Mouse (Mus musculus): ENCODE measurements at regions not wholly inside any gene's neighbourhood (a gene's known extent, or its start where the extent isn't known, plus 50 kb on each side); places are given as distances from the start of the nearest gene placed in this dataset.

GRCm38 (mm10) chrX:99523306-99523705 is 52.2 kb upstream of the Pja1 start:
- TF ChIP-seq CTCF (IDR thresholded peaks at IDR 0.05; ENCODE audit: control insufficient read depth, insufficient read depth, low read length): no peak
- Histone ChIP-seq H3K4me3 (replicated peaks; ENCODE audit: control insufficient read depth, low read depth, low read length) (no peak overlapping the region), H3K4me1 (ENCODE audit: control insufficient read depth, insufficient read depth, low read length) (no peaks in the 10 kb centered on the region), H3K27ac (ENCODE audit: control insufficient read depth, insufficient read depth, low read depth, low read length, poor library complexity) (no peak overlapping the region)
- WGBS: 20% methylated on average over 6 of the region's 6 CpGs

DNA sequence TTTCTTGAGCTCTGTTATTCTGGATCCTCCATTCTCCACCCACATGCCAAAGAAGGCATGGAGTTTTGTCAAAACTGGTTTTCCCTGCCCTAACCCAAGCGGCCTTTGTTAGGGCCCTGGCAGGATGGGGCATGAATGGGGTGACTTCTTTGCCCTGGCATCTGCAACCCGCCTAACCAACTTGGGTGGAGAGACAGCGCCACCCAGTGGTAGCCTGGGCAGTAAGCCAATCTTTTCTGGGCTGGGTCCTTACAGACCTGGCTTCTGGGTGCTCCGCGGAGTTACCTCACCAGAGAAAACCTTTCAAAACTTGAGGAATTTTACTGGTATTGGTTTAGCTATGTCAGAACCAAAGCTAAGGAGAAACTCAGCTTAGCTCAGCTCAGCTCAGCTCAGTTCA is 51.8 kb upstream of the Pja1 start:
- H3K4me1 ChIP-seq (ENCODE audit: control insufficient read depth, insufficient read depth, low read length): no peaks in the 10 kb centered on the region
- H3K4me3 ChIP-seq (replicated peaks; ENCODE audit: control insufficient read depth, low read depth, low read length): no peak overlapping the region
- peak; percentile 68 for TF ChIP-seq CTCF (IDR thresholded peaks at IDR 0.05; ENCODE audit: control insufficient read depth, insufficient read depth, low read length)
- no peak for TF ChIP-seq POLR2A (IDR thresholded peaks at IDR 0.05; ENCODE audit: borderline replicate concordance, control insufficient read depth, low read depth, low read length)
- 14% methylated on average over 5 of the region's 5 CpGs for WGBS
- H3K27ac ChIP-seq (ENCODE audit: control insufficient read depth, insufficient read depth, low read depth, low read length, poor library complexity): no peak overlapping the region

GRCm38 (mm10) chrX:99522289-99522688 is 51.2 kb upstream of the Pja1 start:
- 76% methylated on average over 11 of the region's 11 CpGs for WGBS

DNA sequence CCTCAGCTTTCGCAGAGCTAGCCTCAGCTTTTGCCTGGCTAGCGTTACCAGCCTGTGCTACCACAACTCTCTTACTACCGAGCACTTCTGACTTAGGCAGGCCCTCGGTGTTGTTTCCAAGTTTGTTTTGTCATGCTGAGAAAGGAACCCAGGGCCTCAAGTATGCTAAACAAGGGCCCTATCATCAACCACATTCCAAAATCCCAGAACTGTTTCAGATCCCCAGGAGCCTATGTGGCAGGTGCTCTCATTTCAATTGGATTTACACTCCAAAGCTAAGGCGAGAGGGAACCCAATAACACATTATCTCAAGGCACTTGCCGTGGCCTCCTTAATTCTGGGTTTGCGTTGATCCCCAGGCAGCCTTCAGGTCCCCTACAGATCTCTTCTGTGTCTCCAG is 50.8 kb upstream of the Pja1 start:
- no peak overlapping the region for H3K27ac ChIP-seq (ENCODE audit: control insufficient read depth, insufficient read depth, low read depth, low read length, poor library complexity)

More at GRCm38 (mm10) chrX:99522289-99522688, 51.2 kb upstream of the Pja1 start:
- Histone ChIP-seq H3K27ac (ENCODE audit: control insufficient read depth, insufficient read depth, low read depth, low read length, poor library complexity) (no peak overlapping the region), H3K4me1 (ENCODE audit: control insufficient read depth, insufficient read depth, low read length) (no peaks in the 10 kb centered on the region), H3K4me3 (replicated peaks; ENCODE audit: control insufficient read depth, low read depth, low read length) (no peak overlapping the region)
- TF ChIP-seq CTCF (IDR thresholded peaks at IDR 0.05; ENCODE audit: control insufficient read depth, insufficient read depth, low read length): no peak
- no peak for TF ChIP-seq POLR2A (IDR thresholded peaks at IDR 0.05; ENCODE audit: borderline replicate concordance, control insufficient read depth, low read depth, low read length)

More for the DNA sequence above, 50.8 kb upstream of the Pja1 start:
- H3K4me3 ChIP-seq (replicated peaks; ENCODE audit: control insufficient read depth, low read depth, low read length): no peak overlapping the region
- WGBS: 78% methylated on average over 7 of the region's 7 CpGs
- H3K4me1 ChIP-seq (ENCODE audit: control insufficient read depth, insufficient read depth, low read length): no peaks in the 10 kb centered on the region
- TF ChIP-seq CTCF (IDR thresholded peaks at IDR 0.05; ENCODE audit: control insufficient read depth, insufficient read depth, low read length) (no peak), POLR2A (IDR thresholded peaks at IDR 0.05; ENCODE audit: borderline replicate concordance, control insufficient read depth, low read depth, low read length) (no peak)

Measured in bone marrow, adult 2 months (tissue).